Mouse (Mus musculus): ENCODE results near the gene Rbm38. TPM values are rescaled to one million over a fixed set of nuclear protein-coding genes. Genes with fewer than 3 reads are reported as not detected.

Gene Rbm38
- polyA plus RNA-seq, 1 experiment from 2014 or later = 92.3 TPM

GRCm38 (mm10) chr2:173041893-173042292, 21.6 kb downstream of the Rbm38 start:
- H3K27ac ChIP-seq = no peak overlapping the region
- no peaks in the 10 kb centered on the region for H3K36me3 ChIP-seq
- no peak for DNase-seq (ENCODE audit: low spot score)
- 84% methylated on average over 1 of the region's 1 CpGs for WGBS
- H3K27me3 ChIP-seq (ENCODE audit: insufficient read depth, poor library complexity, severe bottlenecking) = no peaks in the 10 kb centered on the region
- no peaks in the 10 kb centered on the region for H3K9me3 ChIP-seq
- H3K4me3 ChIP-seq = no peak overlapping the region
- peaks cover 25% of the 10 kb centered on the region for H3K4me1 ChIP-seq (replicated peaks)

GRCm38 (mm10) chr2:173042504-173043162, 22.3 kb downstream of the Rbm38 start:
- Histone ChIP-seq H3K4me1 (replicated peaks) (peaks cover 28% of the 10 kb centered on the region), H3K27ac (0 out of 2 replicates have a peak overlapping the region, but pooled peaks have one; percentile 1), H3K4me3 (no peak overlapping the region), H3K9me3 (no peaks in the 10 kb centered on the region), H3K36me3 (no peaks in the 10 kb centered on the region), H3K27me3 (ENCODE audit: insufficient read depth, poor library complexity, severe bottlenecking) (no peaks in the 10 kb centered on the region)
- DNase-seq (ENCODE audit: low spot score) = no peak
- WGBS = 65% methylated on average over 11 of the region's 11 CpGs

DNA sequence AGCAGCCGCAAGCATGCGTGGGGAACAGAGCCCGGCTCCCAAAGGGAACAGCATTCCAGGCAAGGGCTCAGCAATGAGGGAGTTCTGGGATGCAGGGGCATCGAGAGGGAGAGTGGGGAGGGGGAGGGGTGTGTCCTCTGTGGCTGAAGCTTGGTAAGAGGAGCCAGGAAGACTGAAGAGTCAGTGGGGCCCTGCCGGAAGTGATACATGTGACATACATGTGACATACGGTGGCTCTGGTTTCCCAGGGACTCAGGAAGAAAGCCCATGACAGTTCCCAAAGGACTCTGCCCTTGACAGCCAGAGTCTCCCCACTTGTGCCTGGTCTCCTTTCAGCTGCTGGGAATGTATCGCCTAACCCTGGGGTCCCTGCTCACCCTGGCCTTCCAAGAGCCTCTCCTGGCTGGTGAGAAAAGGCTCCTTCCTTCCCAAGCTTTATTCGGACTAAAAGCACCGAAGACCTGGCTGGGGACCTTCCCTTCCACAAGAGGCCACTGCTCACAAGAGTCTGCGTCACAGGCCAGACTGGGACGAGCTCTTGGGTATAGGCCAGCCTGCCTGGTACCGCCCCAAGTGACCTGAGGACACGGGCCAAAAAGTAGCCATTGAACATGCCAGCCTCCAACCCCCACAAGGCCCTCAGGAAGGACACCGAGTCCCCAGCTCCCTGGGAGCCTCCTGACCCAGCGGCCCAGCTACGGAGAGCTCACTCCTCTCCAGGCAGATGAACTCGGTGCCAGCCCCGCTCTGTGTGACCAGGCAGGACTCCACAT, 24.1 kb downstream of the Rbm38 start:
- H3K36me3 ChIP-seq = no peaks in the 10 kb centered on the region
- 81% methylated on average over 18 of the region's 18 CpGs for WGBS
- no peak overlapping the region for H3K27ac ChIP-seq
- peaks cover 46% of the 10 kb centered on the region for H3K4me1 ChIP-seq (replicated peaks)
- peaks cover 1% of the 10 kb centered on the region; the same call in 1 of the 2 replicates for H3K27me3 ChIP-seq (ENCODE audit: insufficient read depth, poor library complexity, severe bottlenecking)
- no peak for DNase-seq (ENCODE audit: low spot score)
- no peak overlapping the region for H3K4me3 ChIP-seq
- no peaks in the 10 kb centered on the region for H3K9me3 ChIP-seq

DNA sequence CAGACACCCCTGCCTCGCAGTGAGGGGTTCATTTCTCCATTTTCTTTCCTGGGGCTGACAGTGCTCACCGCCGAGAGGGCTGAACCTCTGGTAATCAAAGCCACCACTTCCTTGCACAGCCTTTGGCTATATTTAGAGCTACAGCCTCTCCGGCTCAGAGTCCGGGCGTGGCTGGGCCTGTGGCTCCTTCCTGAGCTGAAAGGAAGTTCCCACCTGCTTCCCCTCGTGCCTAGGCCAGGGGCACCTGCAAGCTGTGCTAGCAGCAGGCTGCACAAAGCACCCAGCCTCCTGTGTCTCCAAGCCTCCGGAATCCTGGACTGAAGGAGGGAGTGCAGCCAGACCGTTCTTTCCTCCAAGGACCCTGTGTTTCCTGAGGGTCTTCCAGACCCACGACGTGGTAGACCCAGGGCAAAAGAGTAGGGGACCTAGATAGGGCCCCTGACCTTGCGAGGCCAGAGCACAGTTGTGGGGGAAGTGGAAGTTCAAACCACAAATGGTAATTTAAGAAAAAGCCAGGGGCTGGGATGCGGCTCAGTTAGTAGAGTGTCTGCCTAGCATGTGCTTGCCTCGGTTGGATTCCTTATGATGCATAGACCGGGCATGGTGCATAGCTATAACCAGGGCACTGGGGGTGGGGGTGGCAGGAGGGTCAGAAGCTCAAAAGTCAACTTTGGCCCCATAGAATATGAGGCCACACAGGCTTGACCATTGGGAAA, 26.4 kb downstream of the Rbm38 start:
- DNase-seq (ENCODE audit: low spot score) = no peak
- WGBS = 74% methylated on average over 15 of the region's 15 CpGs

DNA sequence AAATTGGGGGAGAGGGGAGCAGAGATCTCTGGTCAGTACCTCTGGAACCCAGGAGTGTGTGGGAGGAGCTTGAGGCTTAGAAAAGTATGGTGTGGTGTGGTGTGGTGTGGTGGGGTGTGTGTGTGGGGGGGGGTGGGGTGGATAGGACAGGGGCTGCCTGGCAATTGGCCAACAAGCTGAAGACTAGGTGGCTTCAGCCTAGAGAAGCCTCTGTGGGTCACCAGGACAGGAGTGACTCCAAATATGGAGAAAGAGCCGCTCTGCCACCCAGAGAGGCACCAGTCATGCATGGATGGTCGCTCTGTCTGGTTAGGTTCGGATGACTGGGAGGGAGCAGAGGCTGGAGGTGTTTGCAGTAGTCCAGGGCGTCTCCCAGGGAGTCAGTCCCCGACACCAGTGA, 27.2 kb downstream of the Rbm38 start:
- Histone ChIP-seq H3K4me3 (no peak overlapping the region), H3K36me3 (no peaks in the 10 kb centered on the region), H3K27ac (peak overlapping the region; percentile 56), H3K9me3 (no peaks in the 10 kb centered on the region), H3K27me3 (ENCODE audit: insufficient read depth, poor library complexity, severe bottlenecking) (peaks cover 10% of the 10 kb centered on the region), H3K4me1 (replicated peaks) (peaks cover 65% of the 10 kb centered on the region)
- WGBS = 51% methylated on average over 5 of the region's 5 CpGs
- DNase-seq (ENCODE audit: low spot score) = no peak

More for the DNA sequence above, 26.4 kb downstream of the Rbm38 start:
- peaks cover 67% of the 10 kb centered on the region for H3K4me1 ChIP-seq (replicated peaks)
- peaks cover 10% of the 10 kb centered on the region for H3K27me3 ChIP-seq (ENCODE audit: insufficient read depth, poor library complexity, severe bottlenecking)
- H3K4me3 ChIP-seq = no peak overlapping the region
- no peaks in the 10 kb centered on the region for H3K36me3 ChIP-seq
- H3K27ac ChIP-seq = peak overlapping the region; percentile 41; the same call in 1 of the 2 replicates
- H3K9me3 ChIP-seq = no peaks in the 10 kb centered on the region

- no peaks in the 10 kb centered on the region for H3K9me3 ChIP-seq
- peaks cover 58% of the 10 kb centered on the region for H3K4me1 ChIP-seq (replicated peaks)
- peak overlapping the region; percentile 56 for H3K27ac ChIP-seq
- 39% methylated on average over 17 of the region's 17 CpGs for WGBS
- peaks cover 15% of the 10 kb centered on the region for H3K27me3 ChIP-seq (ENCODE audit: insufficient read depth, poor library complexity, severe bottlenecking)
- H3K36me3 ChIP-seq = no peaks in the 10 kb centered on the region
- H3K4me3 ChIP-seq = no peak overlapping the region
- no peak for DNase-seq (ENCODE audit: low spot score)
Observed at GRCm38 (mm10) chr2:173048041-173048745, 27.9 kb downstream of the Rbm38 start.

DNA sequence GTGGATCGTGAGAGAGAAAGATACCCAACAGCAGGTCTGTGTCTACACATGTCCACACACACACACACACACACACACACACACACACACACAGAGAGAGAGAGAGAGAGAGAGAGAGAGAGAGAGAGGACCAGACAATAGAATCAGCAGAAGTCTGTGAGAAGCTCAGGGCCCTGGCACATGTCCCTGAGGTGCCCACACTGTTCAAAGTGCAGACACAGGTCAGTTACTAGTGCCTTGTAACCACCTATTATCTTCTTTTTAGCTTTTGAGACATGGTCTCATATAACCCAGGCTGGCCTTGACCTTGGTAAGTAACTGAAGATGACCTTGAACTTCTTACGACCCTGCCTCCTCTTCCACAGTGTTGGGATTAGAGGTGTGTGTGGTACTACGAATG, 28.9 kb downstream of the Rbm38 start:
- H3K27me3 ChIP-seq (ENCODE audit: insufficient read depth, poor library complexity, severe bottlenecking) = peaks cover 15% of the 10 kb centered on the region
- H3K9me3 ChIP-seq = no peaks in the 10 kb centered on the region
- 85% methylated on average over 3 of the region's 3 CpGs for WGBS
- no peaks in the 10 kb centered on the region for H3K36me3 ChIP-seq
- H3K27ac ChIP-seq = 0 out of 2 replicates have a peak overlapping the region, but pooled peaks have one; percentile 26
- no peak for DNase-seq (ENCODE audit: low spot score)
- H3K4me3 ChIP-seq = no peak overlapping the region
- H3K4me1 ChIP-seq (replicated peaks) = peaks cover 56% of the 10 kb centered on the region

GRCm38 (mm10) chr2:173049817-173050216, 29.5 kb downstream of the Rbm38 start:
- Histone ChIP-seq H3K27me3 (ENCODE audit: insufficient read depth, poor library complexity, severe bottlenecking) (peaks cover 18% of the 10 kb centered on the region), H3K27ac (peak overlapping the region; percentile 67; the same call in 1 of the 2 replicates), H3K4me3 (no peak overlapping the region), H3K36me3 (no peaks in the 10 kb centered on the region), H3K4me1 (replicated peaks) (peaks cover 50% of the 10 kb centered on the region), H3K9me3 (no peaks in the 10 kb centered on the region)
- no peak for DNase-seq (ENCODE audit: low spot score)
- WGBS = 42% methylated on average over 6 of the region's 6 CpGs

DNA sequence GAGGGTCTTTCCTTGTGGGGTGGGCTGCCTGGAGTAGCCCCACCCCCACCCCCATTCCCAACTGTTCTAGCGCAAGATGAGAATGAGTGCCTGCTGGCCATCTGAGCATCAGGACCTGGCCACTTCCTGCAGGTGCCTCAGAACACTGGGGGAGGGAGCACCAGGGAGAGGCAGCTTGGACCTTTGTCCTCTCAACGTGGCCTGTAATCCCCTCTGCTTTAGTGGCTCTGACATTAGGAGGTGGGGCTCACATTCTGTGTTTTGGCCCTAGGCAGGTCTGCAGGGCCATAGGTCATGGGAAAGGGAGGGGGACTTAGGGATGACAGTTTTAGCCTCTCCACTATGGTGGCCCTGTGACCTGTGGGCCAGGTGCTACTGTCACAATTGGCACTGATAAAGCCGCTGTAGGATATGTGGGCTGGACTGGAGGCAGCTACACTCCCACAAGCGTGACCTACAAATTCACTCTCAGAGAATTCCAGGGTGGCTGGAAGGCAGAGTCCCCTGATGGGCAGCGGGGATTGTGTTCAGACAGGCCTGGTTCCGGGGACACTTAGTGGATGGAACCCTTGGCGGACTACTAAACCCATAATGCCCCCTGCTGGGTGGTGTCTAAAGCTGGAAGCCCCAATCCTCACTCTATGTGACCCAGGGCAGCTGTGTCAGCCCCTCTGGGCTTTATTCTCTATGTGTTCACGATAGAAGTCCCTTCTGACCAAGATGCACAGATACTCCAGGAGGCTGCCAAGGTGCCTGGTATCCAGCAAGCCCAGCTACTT, 30.5 kb downstream of the Rbm38 start:
- Histone ChIP-seq H3K36me3 (no peaks in the 10 kb centered on the region), H3K27me3 (ENCODE audit: insufficient read depth, poor library complexity, severe bottlenecking) (peaks cover 18% of the 10 kb centered on the region), H3K4me3 (no peak overlapping the region), H3K27ac (peak overlapping the region; percentile 67), H3K4me1 (replicated peaks) (peaks cover 50% of the 10 kb centered on the region), H3K9me3 (no peaks in the 10 kb centered on the region)
- DNase-seq (ENCODE audit: low spot score) = no peak
- 34% methylated on average over 8 of the region's 8 CpGs for WGBS

GRCm38 (mm10) chr2:173052881-173053280, 32.6 kb downstream of the Rbm38 start:
- H3K4me1 ChIP-seq (replicated peaks) = peaks cover 49% of the 10 kb centered on the region
- H3K9me3 ChIP-seq = no peaks in the 10 kb centered on the region
- WGBS = 89% methylated on average over 8 of the region's 8 CpGs
- peaks cover 18% of the 10 kb centered on the region for H3K27me3 ChIP-seq (ENCODE audit: insufficient read depth, poor library complexity, severe bottlenecking)
- H3K4me3 ChIP-seq = no peak overlapping the region
- no peaks in the 10 kb centered on the region for H3K36me3 ChIP-seq
- H3K27ac ChIP-seq = no peak overlapping the region
- DNase-seq (ENCODE audit: low spot score) = no peak

DNA sequence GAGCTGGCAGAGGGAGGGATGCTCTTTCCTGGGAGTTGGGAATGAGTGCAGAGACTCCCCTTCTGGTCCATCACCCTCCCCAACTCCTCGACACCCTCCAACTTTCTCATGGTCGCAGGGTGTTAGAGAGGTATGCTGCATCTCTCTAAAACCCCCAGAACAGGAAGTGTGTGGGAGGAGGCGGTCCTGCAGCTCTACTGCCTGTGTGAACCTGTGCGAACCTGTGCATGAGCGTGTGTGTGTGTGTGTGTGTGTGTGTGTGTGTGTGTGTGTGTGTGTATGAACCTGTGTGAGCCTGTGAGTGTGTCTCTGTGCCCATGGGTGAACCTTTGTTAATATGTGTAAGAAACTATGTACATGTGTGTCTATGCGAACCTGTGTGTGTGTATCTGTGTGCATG, 33.5 kb downstream of the Rbm38 start:
- no peaks in the 10 kb centered on the region for H3K36me3 ChIP-seq
- H3K4me1 ChIP-seq (replicated peaks) = peaks cover 49% of the 10 kb centered on the region
- 82% methylated on average over 6 of the region's 6 CpGs for WGBS

More for the DNA sequence above, 33.5 kb downstream of the Rbm38 start:
- Histone ChIP-seq H3K27me3 (ENCODE audit: insufficient read depth, poor library complexity, severe bottlenecking) (peaks cover 18% of the 10 kb centered on the region), H3K27ac (no peak overlapping the region; the same call in 1 of the 2 replicates), H3K4me3 (no peak overlapping the region), H3K9me3 (no peaks in the 10 kb centered on the region)
- DNase-seq (ENCODE audit: low spot score) = no peak

Measured in hindbrain, embryonic 10.5 days (tissue).